Mouse (Mus musculus): ENCODE results near the gene Ly6g6f. TPM values are rescaled to one million over a fixed set of nuclear protein-coding genes. Genes with fewer than 3 reads are reported as not detected.

The Ly6g6f gene
- polyA plus RNA-seq, 1 experiment from 2014 or later: not detected

DNA sequence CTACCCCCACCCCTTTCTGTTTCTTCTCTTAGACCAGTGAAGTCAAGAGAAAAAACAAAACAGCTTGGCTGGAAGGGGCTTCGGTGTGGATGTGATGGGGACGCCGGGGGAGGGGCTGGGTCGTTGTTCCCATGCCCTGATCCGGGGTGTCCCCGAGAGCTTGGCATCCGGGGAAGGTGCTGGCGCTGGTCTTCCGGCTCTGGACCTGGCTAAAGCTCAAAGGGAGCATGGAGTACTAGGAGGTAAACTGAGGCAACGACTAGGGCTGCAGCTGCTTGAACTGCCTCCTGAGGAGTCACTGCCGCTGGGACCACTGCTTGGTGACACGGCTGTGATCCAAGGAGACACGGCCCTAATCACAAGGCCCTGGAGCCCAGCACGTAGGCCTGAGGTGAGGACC lies 25.3 kb downstream of the Ly6g6f start:
- Histone ChIP-seq H3K9me3 (ENCODE audit: control insufficient read depth) (no peaks in the 10 kb centered on the region), H3K27me3 (replicated peaks; ENCODE audit: control insufficient read depth, insufficient read depth, low read length) (no peaks in the 10 kb centered on the region), H3K9ac (ENCODE audit: low read depth, low read length) (peak overlapping the region; percentile 55), H3K27ac (ENCODE audit: low read depth, low read length) (no peak overlapping the region), H3K4me3 (ENCODE audit: low read depth, low read length) (peak overlapping the region; percentile 59), H3K4me1 (replicated peaks; ENCODE audit: control insufficient read depth, insufficient read depth, low read length) (peaks cover 6% of the 10 kb centered on the region; the same call in 1 of the 2 replicates), H3K36me3 (ENCODE audit: control insufficient read depth, insufficient read depth) (peaks cover 44% of the 10 kb centered on the region), H3K4me2 (replicated peaks; ENCODE audit: low read depth) (peak overlapping the region; percentile 76)
- WGBS: 28% methylated on average over 14 of the region's 14 CpGs
- ATAC-seq: no peak
- TF ChIP-seq CTCF (IDR thresholded peaks at IDR 0.05; ENCODE audit: low read depth): no peak

GRCm38 (mm10) chr17:35058911-35059892 lies 26.2 kb downstream of the Ly6g6f start, which contains the start of gene Ddah2:
TSS of gene Ddah2 (plus strand) at chr17:35059035.
- Histone ChIP-seq H3K9me3 (ENCODE audit: control insufficient read depth) (no peaks in the 10 kb centered on the region), H3K36me3 (ENCODE audit: control insufficient read depth, insufficient read depth) (peaks cover 53% of the 10 kb centered on the region), H3K9ac (ENCODE audit: low read depth, low read length) (peak within 1 kb of the TSS; percentile 55), H3K4me3 (ENCODE audit: low read depth, low read length) (peak within 1 kb of the TSS; percentile 59), H3K4me2 (replicated peaks; ENCODE audit: low read depth) (peak within 1 kb of the TSS; percentile 76), H3K27ac (ENCODE audit: low read depth, low read length) (peak within 1 kb of the TSS; percentile 76), H3K4me1 (replicated peaks; ENCODE audit: control insufficient read depth, insufficient read depth, low read length) (peaks cover 5% of the 10 kb centered on the region; the same call in 1 of the 2 replicates), H3K27me3 (replicated peaks; ENCODE audit: control insufficient read depth, insufficient read depth, low read length) (no peaks in the 10 kb centered on the region)
- peak; percentile 81 for TF ChIP-seq CTCF (IDR thresholded peaks at IDR 0.05; ENCODE audit: low read depth)
- peak; percentile 74 for ATAC-seq
- WGBS: under 1% methylated on average over 56 of the region's 57 CpGs

- WGBS: 51% methylated on average over 9 of the region's 9 CpGs
- Histone ChIP-seq H3K4me3 (ENCODE audit: low read depth, low read length) (no peak overlapping the region), H3K4me2 (replicated peaks; ENCODE audit: low read depth) (no peak overlapping the region), H3K4me1 (replicated peaks; ENCODE audit: control insufficient read depth, insufficient read depth, low read length) (no peaks in the 10 kb centered on the region), H3K27ac (ENCODE audit: low read depth, low read length) (no peak overlapping the region), H3K9me3 (ENCODE audit: control insufficient read depth) (no peaks in the 10 kb centered on the region), H3K9ac (ENCODE audit: low read depth, low read length) (0 out of 2 replicates have a peak overlapping the region, but pooled peaks have one; percentile 55), H3K36me3 (ENCODE audit: control insufficient read depth, insufficient read depth) (peaks cover 61% of the 10 kb centered on the region), H3K27me3 (replicated peaks; ENCODE audit: control insufficient read depth, insufficient read depth, low read length) (no peaks in the 10 kb centered on the region)
- TF ChIP-seq CTCF (IDR thresholded peaks at IDR 0.05; ENCODE audit: low read depth): no peak
- no peak for ATAC-seq
Observed at GRCm38 (mm10) chr17:35058316-35058715, 27.1 kb downstream of the Ly6g6f start.

DNA sequence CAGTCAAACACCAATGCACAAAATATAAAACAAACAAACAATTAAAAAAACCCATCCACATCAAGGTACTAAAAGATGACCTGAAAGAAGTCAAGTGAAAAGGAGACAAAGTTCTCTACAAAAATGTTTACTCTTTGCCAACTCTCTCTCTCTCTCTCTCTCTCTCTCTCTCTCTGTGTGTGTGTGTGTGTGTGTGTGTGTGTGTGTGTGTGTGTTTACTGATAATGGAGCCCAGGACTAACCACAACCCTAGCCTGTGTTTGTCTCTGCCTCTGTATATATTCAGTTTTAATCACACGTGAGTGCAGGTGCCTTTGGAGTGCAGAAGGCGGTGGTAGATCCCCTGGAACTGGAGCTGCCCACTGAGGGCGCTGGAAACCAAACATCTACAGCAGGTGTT lies 28.3 kb downstream of the Ly6g6f start:
- peaks cover 72% of the 10 kb centered on the region for H3K36me3 ChIP-seq (ENCODE audit: control insufficient read depth, insufficient read depth)
- H3K27me3 ChIP-seq (replicated peaks; ENCODE audit: control insufficient read depth, insufficient read depth, low read length): no peaks in the 10 kb centered on the region
- 0 out of 2 replicates have a peak, but pooled peaks cover 3% of the 10 kb centered on the region for H3K4me1 ChIP-seq (replicated peaks; ENCODE audit: control insufficient read depth, insufficient read depth, low read length)
- 73% methylated on average over 3 of the region's 3 CpGs for WGBS
- H3K9me3 ChIP-seq (ENCODE audit: control insufficient read depth): no peaks in the 10 kb centered on the region
- no peak overlapping the region for H3K4me3 ChIP-seq (ENCODE audit: low read depth, low read length)
- no peak overlapping the region for H3K9ac ChIP-seq (ENCODE audit: low read depth, low read length)
- no peak overlapping the region for H3K27ac ChIP-seq (ENCODE audit: low read depth, low read length)
- no peak overlapping the region for H3K4me2 ChIP-seq (replicated peaks; ENCODE audit: low read depth)
- TF ChIP-seq CTCF (IDR thresholded peaks at IDR 0.05; ENCODE audit: low read depth): no peak
- ATAC-seq: no peak

DNA sequence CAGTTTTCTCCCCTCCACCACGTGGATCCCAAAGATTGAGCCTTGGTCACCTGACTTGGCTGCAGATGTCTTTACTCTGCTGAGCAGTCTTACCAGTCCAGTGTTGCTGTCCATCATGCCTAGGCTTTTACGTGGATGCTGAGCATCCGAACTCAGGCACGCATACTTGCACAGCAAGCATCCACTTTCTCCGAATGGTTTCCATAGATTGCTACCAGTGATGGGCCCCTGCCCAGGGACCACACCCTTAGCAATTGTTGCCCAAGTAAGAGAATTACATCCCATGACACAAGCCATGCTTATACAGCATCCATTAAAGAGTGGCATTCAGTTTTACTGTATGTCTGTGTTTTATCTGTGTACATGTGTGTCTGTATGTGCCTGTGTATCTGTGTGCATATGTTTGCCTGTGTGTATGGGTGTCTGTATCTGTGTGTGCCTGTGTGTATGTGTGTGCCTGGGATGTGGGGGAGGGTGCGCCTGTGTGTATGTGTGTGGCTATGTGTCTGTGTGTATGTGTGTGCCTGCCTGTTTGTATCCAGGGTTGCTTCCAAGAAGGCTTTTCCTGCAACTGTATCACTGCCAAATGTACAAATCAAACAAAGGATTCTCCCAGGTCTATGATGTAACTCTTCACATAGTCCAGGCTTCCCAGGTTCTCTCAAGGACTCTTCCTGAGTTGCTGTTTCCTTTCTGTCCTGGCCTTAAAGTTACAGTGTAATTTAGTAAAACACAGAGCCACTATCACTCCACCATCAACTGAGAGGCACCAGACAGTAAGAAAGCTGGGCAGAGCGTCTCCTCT lies 29.5 kb downstream of the Ly6g6f start:
- Histone ChIP-seq H3K9ac (ENCODE audit: low read depth, low read length) (no peak overlapping the region), H3K9me3 (ENCODE audit: control insufficient read depth) (no peaks in the 10 kb centered on the region), H3K36me3 (ENCODE audit: control insufficient read depth, insufficient read depth) (peaks cover 63% of the 10 kb centered on the region), H3K4me1 (replicated peaks; ENCODE audit: control insufficient read depth, insufficient read depth, low read length) (0 out of 2 replicates have a peak, but pooled peaks cover 7% of the 10 kb centered on the region), H3K27me3 (replicated peaks; ENCODE audit: control insufficient read depth, insufficient read depth, low read length) (no peaks in the 10 kb centered on the region), H3K4me3 (ENCODE audit: low read depth, low read length) (no peak overlapping the region), H3K4me2 (replicated peaks; ENCODE audit: low read depth) (no peak overlapping the region), H3K27ac (ENCODE audit: low read depth, low read length) (no peak overlapping the region)
- TF ChIP-seq CTCF (IDR thresholded peaks at IDR 0.05; ENCODE audit: low read depth): no peak
- ATAC-seq: no peak
- 75% methylated on average over 7 of the region's 7 CpGs for WGBS
